Mouse (Mus musculus): ENCODE data around the gene Tbl1xr1.

Gene Tbl1xr1

GRCm38 (mm10) chr3:22221557-22221956 is 145.1 kb downstream of the Tbl1xr1 start:
- no peak for DNase-seq (ENCODE audit: low spot score)

GRCm38 (mm10) chr3:22222351-22222750 is 145.9 kb downstream of the Tbl1xr1 start:
- no peak for DNase-seq (ENCODE audit: low spot score)

GRCm38 (mm10) chr3:22223023-22223422 is 146.6 kb downstream of the Tbl1xr1 start:
- no peak for DNase-seq (ENCODE audit: low spot score)

GRCm38 (mm10) chr3:22228052-22228451 is 151.6 kb downstream of the Tbl1xr1 start:
- no peak for DNase-seq (ENCODE audit: low spot score)

- no peak for DNase-seq (ENCODE audit: low spot score)
These were observed 154.2 kb downstream of the Tbl1xr1 start for GRCm38 (mm10) chr3:22230635-22231034.

- DNase-seq (ENCODE audit: low spot score), result peak; percentile 16
These were observed 161.9 kb downstream of the Tbl1xr1 start for GRCm38 (mm10) chr3:22238106-22238900.
